Mouse (Mus musculus) left cerebral cortex, adult 6 months (tissue): ENCODE data around the gene Tro. TPM values are rescaled to one million over a fixed set of nuclear protein-coding genes. Genes with fewer than 3 reads are reported as not detected.

Experiments
- long read RNA-seq, 2 experiments: library from polyadenylated mRNA; unstranded; transcript quantifications; one replicate each; pipeline ENCODE4 v2.0.0; 2019 to 2020
- polyA plus RNA-seq: library from polyadenylated mRNA; unstranded; fragments of <200 nt; fragmentation: Nextera tagmentation; gene quantifications from 2 replicates; pipeline ENCODE4 v1.2.3, GENCODE M21; 2021

The Tro gene
- polyA plus RNA-seq = 12.2 and 17.2 TPM in 2 replicates
- long read RNA-seq, experiment 1, full-length matches to known transcripts = 5 of 72 reads
- long read RNA-seq, experiment 1, partial matches to known transcripts = 46 of 72 reads
- long read RNA-seq, experiment 1, other reads (novel, unspliced or antisense) = 21 of 72 reads
- long read RNA-seq, experiment 2, partial matches to known transcripts = 41 of 56 reads
- long read RNA-seq, experiment 2, other reads (novel, unspliced or antisense) = 15 of 56 reads

DNA sequence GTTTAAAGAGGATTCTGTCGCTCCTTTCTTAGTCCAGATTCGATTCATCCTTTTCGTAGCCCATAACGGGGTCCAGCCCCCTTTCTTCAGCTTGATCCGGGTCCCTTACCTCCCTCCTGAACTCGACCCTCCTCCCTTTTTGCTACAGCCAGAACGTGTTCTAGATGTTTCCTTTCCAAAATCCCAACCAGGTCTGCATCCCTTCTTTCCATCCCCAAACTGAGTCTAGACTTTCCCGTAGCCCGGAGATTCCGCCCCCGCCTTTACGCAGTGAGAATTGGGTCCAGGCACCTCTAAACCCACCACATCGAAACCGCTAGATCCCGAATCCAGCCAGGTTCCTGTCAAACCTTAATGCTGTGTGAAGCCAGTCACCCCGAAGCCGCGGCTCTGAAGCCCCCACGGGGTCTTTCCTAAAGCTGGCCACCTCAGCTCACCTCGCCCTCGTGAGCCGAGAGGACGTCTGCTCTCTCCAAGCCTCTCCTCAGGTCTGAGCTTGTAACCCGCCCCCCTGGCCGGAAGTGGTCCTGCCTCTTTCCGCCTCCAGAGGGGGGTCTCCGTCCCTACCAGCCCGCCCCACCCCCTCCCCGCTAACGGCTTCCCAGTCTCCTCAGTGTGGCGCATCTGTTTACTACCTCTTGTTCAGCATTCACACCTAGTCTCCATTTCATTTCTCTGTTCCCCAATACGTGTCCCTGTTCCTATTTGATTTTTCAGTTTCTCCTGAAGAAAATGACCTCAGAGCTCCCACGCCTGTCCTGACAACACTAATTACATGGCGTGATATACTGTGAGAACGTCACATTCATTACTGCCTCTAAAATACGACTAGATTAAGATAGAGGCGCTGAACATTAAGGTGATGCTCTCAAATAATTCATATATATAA lies at the start of gene Tro:
Gene Tro (minus strand): TSS at position 676 of the 889 bp plus-strand sequence.

Other genes with a start within 250 kb of the Tro start
- 41.7 and 46.9 TPM in 2 replicates for gene Tmem29, start 198.4 kb downstream of the Tro start, polyA plus RNA-seq
- 0.09 and 0.15 TPM in 2 replicates for gene Alas2, start 110.2 kb downstream of the Tro start, polyA plus RNA-seq
- gene Pfkfb1, start 69.4 kb downstream of the Tro start, polyA plus RNA-seq = 0.61 TPM in 2 replicates
- gene Apex2, start 67.7 kb downstream of the Tro start, polyA plus RNA-seq = 3.5 and 3.7 TPM in 2 replicates
- 34.2 and 36.0 TPM in 2 replicates for gene Maged2, start 156.8 kb upstream of the Tro start, polyA plus RNA-seq